Mouse (Mus musculus): ENCODE data around the gene Gm13289. TPM values are rescaled to one million over a fixed set of nuclear protein-coding genes. Genes with fewer than 3 reads are reported as not detected.
"Not testable (repeated sequence)": the region's sequence is repeated elsewhere in the genome, so short reads cannot be mapped to it uniquely, and the experiment has no call there.

Gene Gm13289
- polyA plus RNA-seq, 1 experiment from 2014 or later: not detected

DNA sequence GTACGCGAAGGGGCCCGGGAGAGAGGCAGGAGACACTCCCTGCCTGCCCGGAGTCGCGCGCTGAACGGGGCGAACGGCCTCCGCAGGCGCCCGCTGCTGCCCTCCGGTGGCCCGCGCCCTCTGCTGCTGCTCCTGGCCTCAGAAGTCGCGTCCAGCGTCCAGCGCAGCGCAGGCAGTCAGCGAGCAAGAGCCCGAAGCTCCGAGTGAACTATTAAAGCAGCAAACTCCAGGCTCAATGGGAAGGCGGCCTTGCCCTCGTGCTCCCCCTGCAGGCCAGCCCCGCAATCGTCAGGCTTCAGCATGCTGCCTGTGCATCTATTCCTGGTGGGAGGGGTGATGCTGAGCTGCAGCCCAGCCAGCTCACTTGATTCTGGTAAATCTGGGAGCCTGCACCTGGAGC lies 14.5 kb downstream of the Gm13289 start, which contains the start of gene Gm13278:
Gm13278 (plus strand) TSS at position 301 of the 400 bp plus-strand sequence.
- H3K4me3 ChIP-seq; H3K4me1 ChIP-seq; H3K36me3 ChIP-seq; H3K9ac ChIP-seq; H3K27me3 ChIP-seq; H3K27ac ChIP-seq; H3K4me2 ChIP-seq (replicated peaks); ATAC-seq (ENCODE audit: low FRiP score, low read depth); H3K9me3 ChIP-seq: not testable (repeated sequence)
- WGBS: no CpG with 5 or more reads among the region's 28 CpGs

DNA sequence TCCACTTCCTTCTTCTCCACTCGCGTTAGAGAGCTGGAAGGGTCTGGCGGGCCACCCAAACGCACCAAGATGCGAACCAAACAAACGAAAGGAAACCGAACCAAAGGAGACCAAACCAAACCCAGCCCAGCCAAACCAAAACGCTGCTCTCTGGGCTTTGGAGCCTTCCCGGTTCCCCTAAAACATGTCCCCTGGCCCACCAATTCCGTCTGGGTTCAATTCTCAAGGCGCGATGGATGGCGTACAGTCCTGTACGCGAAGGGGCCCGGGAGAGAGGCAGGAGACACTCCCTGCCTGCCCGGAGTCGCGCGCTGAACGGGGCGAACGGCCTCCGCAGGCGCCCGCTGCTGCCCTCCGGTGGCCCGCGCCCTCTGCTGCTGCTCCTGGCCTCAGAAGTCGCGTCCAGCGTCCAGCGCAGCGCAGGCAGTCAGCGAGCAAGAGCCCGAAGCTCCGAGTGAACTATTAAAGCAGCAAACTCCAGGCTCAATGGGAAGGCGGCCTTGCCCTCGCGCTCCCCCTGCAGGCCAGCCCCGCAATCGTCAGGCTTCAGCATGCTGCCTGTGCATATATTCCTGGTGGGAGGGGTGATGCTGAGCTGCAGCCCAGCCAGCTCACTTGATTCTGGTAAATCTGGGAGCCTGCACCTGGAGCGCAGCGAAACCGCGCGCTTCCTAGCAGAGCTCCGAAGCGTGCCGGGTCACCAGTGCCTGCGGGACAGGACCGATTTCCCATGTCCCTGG lies 17.4 kb downstream of the Gm13289 start, which contains the start of gene Gm13275:
Gm13275 (plus strand) TSS at position 552 of the 740 bp plus-strand sequence.
- WGBS: 0% methylated on average over 14 of the region's 52 CpGs
- H3K27me3 ChIP-seq; H3K4me2 ChIP-seq (replicated peaks); H3K9me3 ChIP-seq; H3K4me1 ChIP-seq; H3K9ac ChIP-seq; ATAC-seq (ENCODE audit: low FRiP score, low read depth); H3K27ac ChIP-seq; H3K36me3 ChIP-seq; H3K4me3 ChIP-seq: not testable (repeated sequence)

DNA sequence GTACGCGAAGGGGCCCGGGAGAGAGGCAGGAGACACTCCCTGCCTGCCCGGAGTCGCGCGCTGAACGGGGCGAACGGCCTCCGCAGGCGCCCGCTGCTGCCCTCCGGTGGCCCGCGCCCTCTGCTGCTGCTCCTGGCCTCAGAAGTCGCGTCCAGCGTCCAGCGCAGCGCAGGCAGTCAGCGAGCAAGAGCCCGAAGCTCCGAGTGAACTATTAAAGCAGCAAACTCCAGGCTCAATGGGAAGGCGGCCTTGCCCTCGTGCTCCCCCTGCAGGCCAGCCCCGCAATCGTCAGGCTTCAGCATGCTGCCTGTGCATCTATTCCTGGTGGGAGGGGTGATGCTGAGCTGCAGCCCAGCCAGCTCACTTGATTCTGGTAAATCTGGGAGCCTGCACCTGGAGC lies 20.4 kb downstream of the Gm13289 start, which contains the start of gene Gm13279:
Gm13279 (plus strand) TSS at position 301 of the 400 bp plus-strand sequence.
- not testable (repeated sequence) for H3K9ac ChIP-seq; H3K4me1 ChIP-seq; H3K4me3 ChIP-seq; H3K36me3 ChIP-seq; H3K27me3 ChIP-seq; H3K4me2 ChIP-seq (replicated peaks); H3K9me3 ChIP-seq; H3K27ac ChIP-seq; ATAC-seq (ENCODE audit: low FRiP score, low read depth)
- no CpG with 5 or more reads among the region's 28 CpGs for WGBS

DNA sequence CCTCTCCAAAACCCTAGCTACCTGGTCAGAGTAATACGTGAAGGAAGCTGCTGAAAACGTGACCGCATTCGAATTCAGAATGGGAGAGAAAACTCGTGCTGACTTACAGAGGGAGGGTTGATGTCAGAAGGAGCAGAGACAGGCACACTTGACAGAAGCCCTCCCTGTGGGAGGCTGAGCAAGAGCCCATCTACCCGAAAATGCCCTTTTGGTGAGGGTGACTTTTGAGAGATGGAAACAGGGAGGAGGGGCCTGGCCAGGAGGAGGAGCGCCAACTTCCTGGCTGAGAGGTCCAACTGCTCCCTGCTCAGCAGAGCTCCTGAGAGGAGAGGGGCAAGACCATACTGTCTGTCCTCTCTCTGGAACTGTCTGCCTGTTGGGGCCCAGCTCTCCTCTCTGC lies 22.6 kb downstream of the Gm13289 start, which contains the start of gene Gm13285:
Gm13285 (plus strand) TSS at position 301 of the 400 bp plus-strand sequence.
- ATAC-seq (ENCODE audit: low FRiP score, low read depth); H3K4me2 ChIP-seq (replicated peaks); H3K36me3 ChIP-seq; H3K9me3 ChIP-seq; H3K27ac ChIP-seq; H3K4me1 ChIP-seq; H3K27me3 ChIP-seq; H3K9ac ChIP-seq; H3K4me3 ChIP-seq: not testable (repeated sequence)
- whole genome bisulfite sequencing: 21% methylated on average over 6 of the region's 7 CpGs

DNA sequence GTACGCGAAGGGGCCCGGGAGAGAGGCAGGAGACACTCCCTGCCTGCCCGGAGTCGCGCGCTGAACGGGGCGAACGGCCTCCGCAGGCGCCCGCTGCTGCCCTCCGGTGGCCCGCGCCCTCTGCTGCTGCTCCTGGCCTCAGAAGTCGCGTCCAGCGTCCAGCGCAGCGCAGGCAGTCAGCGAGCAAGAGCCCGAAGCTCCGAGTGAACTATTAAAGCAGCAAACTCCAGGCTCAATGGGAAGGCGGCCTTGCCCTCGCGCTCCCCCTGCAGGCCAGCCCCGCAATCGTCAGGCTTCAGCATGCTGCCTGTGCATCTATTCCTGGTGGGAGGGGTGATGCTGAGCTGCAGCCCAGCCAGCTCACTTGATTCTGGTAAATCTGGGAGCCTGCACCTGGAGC lies 26.2 kb downstream of the Gm13289 start, which contains the start of gene Gm13287:
Gm13287 (plus strand) TSS at position 301 of the 400 bp plus-strand sequence.
- H3K4me2 ChIP-seq (replicated peaks): peak within 1 kb of the TSS; percentile 41; the same call in 1 of the 2 replicates

DNA sequence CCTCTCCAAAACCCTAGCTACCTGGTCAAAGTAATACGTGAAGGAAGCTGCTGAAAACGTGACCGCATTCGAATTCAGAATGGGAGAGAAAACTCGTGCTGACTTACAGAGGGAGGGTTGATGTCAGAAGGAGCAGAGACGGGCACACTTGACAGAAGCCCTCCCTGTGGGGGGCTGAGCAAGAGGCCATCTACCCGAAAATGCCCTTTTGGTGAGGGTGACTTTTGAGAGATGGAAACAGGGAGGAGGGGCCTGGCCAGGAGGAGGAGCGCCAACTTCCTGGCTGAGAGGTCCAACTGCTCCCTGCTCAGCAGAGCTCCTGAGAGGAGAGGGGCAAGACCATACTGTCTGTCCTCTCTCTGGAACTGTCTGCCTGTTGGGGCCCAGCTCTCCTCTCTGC lies 28.5 kb downstream of the Gm13289 start, which contains the start of gene Gm13288:
Gm13288 (plus strand) TSS at position 301 of the 400 bp plus-strand sequence.
- H3K4me1 ChIP-seq; ATAC-seq (ENCODE audit: low FRiP score, low read depth); H3K36me3 ChIP-seq; H3K27me3 ChIP-seq; H3K9me3 ChIP-seq; H3K9ac ChIP-seq; H3K27ac ChIP-seq: not testable (repeated sequence)
- WGBS: no CpG with 5 or more reads among the region's 8 CpGs
- peak within 1 kb of the TSS; percentile 46; the same call in 1 of the 2 replicates for H3K4me2 ChIP-seq (replicated peaks)
- H3K4me3 ChIP-seq: peak within 1 kb of the TSS; percentile 28

More for the DNA sequence above, 26.2 kb downstream of the Gm13289 start, which contains the start of gene Gm13287:
- no CpG with 5 or more reads among the region's 29 CpGs for WGBS
- H3K9ac ChIP-seq; ATAC-seq (ENCODE audit: low FRiP score, low read depth); H3K4me3 ChIP-seq; H3K27ac ChIP-seq; H3K36me3 ChIP-seq; H3K27me3 ChIP-seq; H3K4me1 ChIP-seq; H3K9me3 ChIP-seq: not testable (repeated sequence)

DNA sequence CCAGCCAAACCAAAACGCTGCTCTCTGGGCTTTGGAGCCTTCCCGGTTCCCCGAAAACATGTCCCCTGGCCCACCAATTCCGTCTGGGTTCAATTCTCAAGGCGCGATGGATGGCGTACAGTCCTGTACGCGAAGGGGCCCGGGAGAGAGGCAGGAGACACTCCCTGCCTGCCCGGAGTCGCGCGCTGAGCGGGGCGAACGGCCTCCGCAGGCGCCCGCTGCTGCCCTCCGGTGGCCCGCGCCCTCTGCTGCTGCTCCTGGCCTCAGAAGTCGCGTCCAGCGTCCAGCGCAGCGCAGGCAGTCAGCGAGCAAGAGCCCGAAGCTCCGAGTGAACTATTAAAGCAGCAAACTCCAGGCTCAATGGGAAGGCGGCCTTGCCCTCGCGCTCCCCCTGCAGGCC lies 29.0 kb downstream of the Gm13289 start:
- H3K4me3 ChIP-seq: peak overlapping the region; percentile 28
- not testable (repeated sequence) for H3K9me3 ChIP-seq; ATAC-seq (ENCODE audit: low FRiP score, low read depth); H3K36me3 ChIP-seq; H3K9ac ChIP-seq; H3K27me3 ChIP-seq; H3K4me1 ChIP-seq; H3K27ac ChIP-seq
- WGBS: 0% methylated on average over 13 of the region's 34 CpGs
- peak overlapping the region; percentile 46; the same call in 1 of the 2 replicates for H3K4me2 ChIP-seq (replicated peaks)

DNA sequence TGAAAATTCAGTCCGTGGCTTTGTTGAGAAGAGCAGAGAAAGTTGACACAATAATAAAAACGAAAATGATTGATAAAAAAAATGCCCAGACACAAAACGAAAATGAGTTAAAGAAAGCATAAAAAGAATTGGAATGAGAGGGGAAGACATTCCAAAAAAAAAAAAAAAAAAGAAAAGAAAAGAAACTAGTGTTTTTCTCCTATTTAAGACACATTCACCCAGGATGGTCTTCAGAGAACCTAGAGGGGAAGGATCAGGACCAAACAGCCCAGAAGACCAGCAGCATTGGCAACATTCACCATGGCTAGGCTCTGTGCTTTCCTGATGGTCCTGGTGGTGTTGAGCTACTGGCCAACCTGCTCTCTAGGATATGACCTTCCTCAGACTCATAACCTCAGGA lies 39.2 kb downstream of the Gm13289 start, which contains the start of gene Ifna7:
Ifna7 (plus strand) TSS at position 301 of the 400 bp plus-strand sequence.
- H3K9ac ChIP-seq: no peak within 1 kb of the TSS
- no peaks in the 10 kb centered on the region for H3K9me3 ChIP-seq
- H3K27me3 ChIP-seq: no peaks in the 10 kb centered on the region; the same call in 1 of the 2 replicates
- H3K4me1 ChIP-seq: no peaks in the 10 kb centered on the region
- no peak within 1 kb of the TSS for H3K4me2 ChIP-seq (replicated peaks)
- no peak within 1 kb of the TSS for H3K4me3 ChIP-seq
- no peak for ATAC-seq (ENCODE audit: low FRiP score, low read depth)
- no peak within 1 kb of the TSS for H3K27ac ChIP-seq
- no peaks in the 10 kb centered on the region for H3K36me3 ChIP-seq
- 54% methylated on average over 3 of the region's 3 CpGs for WGBS

DNA sequence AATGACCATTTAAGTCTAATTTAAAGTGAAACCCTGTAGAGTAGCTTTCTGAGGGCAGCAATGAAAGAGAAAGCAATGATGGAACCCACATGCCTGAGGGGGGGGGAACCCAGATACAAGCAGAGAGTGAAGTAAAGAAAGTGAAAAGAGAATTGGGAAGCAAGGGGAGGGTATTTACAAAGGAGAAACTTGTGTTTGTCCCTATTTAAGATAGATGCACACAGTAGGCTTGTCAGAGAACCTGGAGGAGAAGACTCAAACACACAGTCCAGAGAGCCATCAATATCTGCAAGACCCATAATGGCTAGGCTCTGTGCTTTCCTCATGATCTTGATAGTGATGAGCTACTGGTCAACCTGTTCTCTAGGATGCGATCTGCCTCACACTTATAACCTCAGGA lies 42.9 kb downstream of the Gm13289 start, which contains the start of gene Ifna11:
Ifna11 (plus strand) TSS at position 301 of the 400 bp plus-strand sequence.
- no peaks in the 10 kb centered on the region for H3K4me1 ChIP-seq
- no peak within 1 kb of the TSS for H3K27ac ChIP-seq
- no peaks in the 10 kb centered on the region for H3K9me3 ChIP-seq
- no peak within 1 kb of the TSS for H3K9ac ChIP-seq
- no peaks in the 10 kb centered on the region for H3K27me3 ChIP-seq
- 87% methylated on average over 1 of the region's 1 CpGs for WGBS
- no peak within 1 kb of the TSS for H3K4me2 ChIP-seq (replicated peaks)
- H3K4me3 ChIP-seq: no peak within 1 kb of the TSS
- ATAC-seq (ENCODE audit: low FRiP score, low read depth): no peak
- no peaks in the 10 kb centered on the region for H3K36me3 ChIP-seq

DNA sequence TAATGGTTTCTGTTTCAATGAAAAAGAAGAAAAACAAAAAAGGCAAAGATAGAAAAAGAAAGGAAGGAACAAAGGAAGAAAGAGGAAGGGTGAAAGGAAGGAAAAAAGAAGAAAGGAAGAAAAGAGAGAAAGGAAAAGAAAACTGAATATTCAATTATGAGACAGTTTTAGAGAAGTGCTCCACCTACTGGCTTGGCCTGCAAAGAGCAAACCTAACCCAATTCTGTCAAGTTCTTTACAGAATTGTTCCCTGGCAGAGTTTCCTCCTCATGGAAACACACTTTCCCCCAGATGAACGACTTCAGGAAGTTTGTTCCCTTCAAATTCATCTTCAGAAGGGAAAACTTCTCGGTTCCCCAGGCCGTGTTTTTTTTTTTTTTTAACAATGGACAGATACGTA lies 46.3 kb downstream of the Gm13289 start:
- no peak overlapping the region for H3K27ac ChIP-seq
- no peak for ATAC-seq (ENCODE audit: low FRiP score, low read depth)
- WGBS: 23% methylated on average over 4 of the region's 4 CpGs
- H3K9me3 ChIP-seq: no peaks in the 10 kb centered on the region
- H3K4me3 ChIP-seq: no peak overlapping the region
- H3K36me3 ChIP-seq: no peaks in the 10 kb centered on the region
- no peak overlapping the region for H3K4me2 ChIP-seq (replicated peaks)
- H3K27me3 ChIP-seq: no peaks in the 10 kb centered on the region
- no peaks in the 10 kb centered on the region for H3K4me1 ChIP-seq
- H3K9ac ChIP-seq: no peak overlapping the region

All from limb, embryonic 13.5 days (tissue).